Mouse (Mus musculus): ENCODE results near the gene Pih1d3. TPM values are rescaled to one million over a fixed set of nuclear protein-coding genes. Genes with fewer than 3 reads are reported as not detected.

Pih1d3 gene
- not detected for polyA plus RNA-seq (2015; fragmentation: Illumina TruSeq; extraction: RNeasy Lipid Tissue Mini Kit (QIAGEN cat#74804); ENCODE audit: insufficient read depth, low read depth, low replicate concordance)

GRCm38 (mm10) chr1:31222564-31222963, at the start of gene Pih1d3, which contains the start of gene 4931428L18Rik:
Gene Pih1d3 (plus strand): TSS chr1:31222838.
Gene 4931428L18Rik (minus strand): TSS chr1:31222684.

GRCm38 (mm10) chr1:31176101-31176500, 46.5 kb upstream of the Pih1d3 start, which contains the start of gene Lgsn:
Gene Lgsn (plus strand): TSS chr1:31176401.

Other genes starting within 250 kb of the Pih1d3 start
- gene AC153137.1, start 244.9 kb upstream of the Pih1d3 start, polyA plus RNA-seq (2015; fragmentation: Illumina TruSeq; extraction: RNeasy Lipid Tissue Mini Kit (QIAGEN cat#74804); ENCODE audit: insufficient read depth, low read depth, low replicate concordance) = not detected
- gene Lgsn, start 46.4 kb upstream of the Pih1d3 start, polyA plus RNA-seq (2015; fragmentation: Illumina TruSeq; extraction: RNeasy Lipid Tissue Mini Kit (QIAGEN cat#74804); ENCODE audit: insufficient read depth, low read depth, low replicate concordance) = not detected
- gene 4931428L18Rik, start 154 bp upstream of the Pih1d3 start, polyA plus RNA-seq (2015; fragmentation: Illumina TruSeq; extraction: RNeasy Lipid Tissue Mini Kit (QIAGEN cat#74804); ENCODE audit: insufficient read depth, low read depth, low replicate concordance) = not detected